Mouse (Mus musculus) spleen, postnatal 4 days (tissue): ENCODE results near the gene Tll2.

Source experiments
- DNase-seq, 2 experiments: peaks; one replicate each; pipeline ENCODE4 v3.0.0; 2022; ENCODE audit warnings: low spot score in 2 of 2

Gene Tll2

DNA sequence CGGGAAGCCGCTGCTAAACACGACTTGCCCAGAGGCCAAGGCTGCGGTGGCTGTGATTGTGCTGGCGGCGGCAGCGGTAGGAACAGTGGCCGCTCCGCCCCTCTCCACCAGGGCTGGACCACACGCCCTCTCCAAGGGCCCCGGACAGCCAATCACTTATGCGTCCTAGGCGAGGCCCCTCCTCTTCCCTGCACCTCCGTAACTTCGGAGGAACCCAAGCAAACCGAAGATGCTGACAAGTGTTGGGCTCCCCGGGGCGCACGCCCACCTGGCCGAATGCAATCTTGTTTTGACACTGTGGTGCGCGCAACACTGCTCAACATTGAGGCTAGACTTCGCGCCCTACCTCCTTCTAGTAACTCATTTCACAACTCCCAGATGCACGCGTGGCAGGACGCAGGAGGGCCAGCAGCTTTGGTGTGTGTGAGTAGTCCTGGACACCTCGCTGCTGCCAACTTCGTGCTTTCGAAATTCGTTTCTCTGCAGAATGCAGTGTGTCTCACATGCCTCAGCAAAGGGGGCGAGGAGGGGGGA is at the start of gene Tll2:
Tll2 (minus strand) TSS at position 25 of the 534 bp plus-strand sequence.
- DNase-seq, result peak; percentile 32 to 70

DNA sequence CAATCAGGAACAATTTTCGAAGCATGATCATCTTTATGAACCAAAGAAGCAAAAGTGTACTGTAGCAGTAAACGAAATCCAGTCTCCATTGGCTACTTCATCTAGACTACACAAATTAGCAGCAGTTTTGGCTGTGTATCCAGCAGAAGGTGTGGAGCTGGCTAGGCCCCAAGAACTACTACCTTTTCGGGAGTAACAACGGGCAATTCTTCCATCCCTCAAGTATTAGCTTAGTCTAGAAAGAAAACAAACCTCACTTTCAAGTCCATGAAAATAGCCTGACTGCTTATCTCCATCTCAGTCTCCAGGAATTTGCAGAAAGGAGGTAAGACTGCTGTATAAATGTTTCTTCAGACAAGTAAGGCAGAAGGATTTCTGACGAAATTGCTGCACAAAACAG is 47.9 kb upstream of the Tll2 start:
- DNase-seq, result no peak

GRCm38 (mm10) chr19:41248968-41249367 is 42.3 kb upstream of the Tll2 start:
- DNase-seq, result no peak

GRCm38 (mm10) chr19:41248271-41248670 is 41.6 kb upstream of the Tll2 start:
- no peak for DNase-seq

- DNase-seq, result no peak
Observed at GRCm38 (mm10) chr19:41246271-41246670, 39.6 kb upstream of the Tll2 start.

GRCm38 (mm10) chr19:41244581-41244980 is 37.9 kb upstream of the Tll2 start:
- peak; percentile 42 to 79 for DNase-seq

DNA sequence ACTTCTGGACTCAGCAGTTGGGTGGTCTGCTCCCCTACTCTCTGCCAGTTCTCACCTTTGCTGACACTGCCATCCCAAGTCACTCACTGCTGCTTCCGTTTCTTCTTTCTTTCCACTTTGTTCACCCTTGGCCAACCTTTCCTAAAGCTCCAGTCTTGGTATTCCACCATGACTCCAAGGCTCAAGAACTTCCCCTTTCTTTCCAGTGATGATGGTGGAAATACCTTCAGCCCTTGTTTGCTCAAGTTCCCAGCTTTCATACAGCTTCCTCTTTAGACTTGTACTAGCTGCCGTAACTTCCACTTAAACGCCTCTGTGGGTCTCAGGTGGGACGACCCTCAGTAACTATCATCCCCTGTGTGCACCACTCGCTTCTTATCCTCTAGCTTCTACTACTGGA is 35.4 kb upstream of the Tll2 start:
- DNase-seq, result no peak

DNA sequence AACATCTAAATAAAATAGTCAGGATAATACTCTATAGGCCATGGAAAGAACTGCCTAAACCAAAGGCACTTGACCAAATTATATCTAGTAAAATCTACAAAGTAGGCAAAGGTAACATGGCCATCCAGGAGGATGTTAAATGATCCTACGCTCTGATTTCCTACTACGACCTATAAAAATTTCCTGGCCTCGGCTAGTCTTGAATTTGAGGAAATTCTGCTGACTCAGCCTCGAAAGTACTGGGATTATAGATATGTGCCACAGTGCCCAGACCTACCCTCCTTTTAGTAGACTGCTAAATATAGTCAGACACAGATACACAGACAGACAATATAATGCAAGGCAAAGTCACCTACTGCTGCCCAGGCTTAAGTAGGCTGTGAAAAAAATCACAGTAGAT is 27.1 kb upstream of the Tll2 start:
- no peak for DNase-seq

DNA sequence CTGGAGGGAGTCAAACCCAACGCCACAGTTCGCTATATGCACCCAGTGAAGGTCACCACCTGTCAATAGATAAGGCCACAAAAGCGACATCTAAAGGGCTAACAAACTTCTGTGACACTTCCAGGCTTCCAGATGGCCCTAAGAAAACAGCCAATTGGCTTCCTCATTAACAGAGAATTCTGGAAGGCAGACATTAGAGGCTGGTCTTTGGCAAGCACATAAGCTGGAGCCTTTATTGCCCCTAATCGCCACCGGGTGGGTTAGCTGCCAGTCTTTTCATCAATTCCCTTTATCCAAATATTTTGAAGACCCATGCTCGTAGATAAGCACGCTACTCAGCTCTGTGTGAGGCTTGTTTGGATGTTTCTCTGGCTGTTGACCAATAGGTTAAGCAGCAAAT is 1.7 kb upstream of the Tll2 start:
- peak in 1 of 2 experiments; percentile 32 for DNase-seq

- DNase-seq, result no peak
Observed at GRCm38 (mm10) chr19:41206041-41206810, 409 bp downstream of the Tll2 start.

- peak in 1 of 2 experiments; percentile 55 for DNase-seq
Observed at GRCm38 (mm10) chr19:41204159-41205081, 2.2 kb downstream of the Tll2 start.

DNA sequence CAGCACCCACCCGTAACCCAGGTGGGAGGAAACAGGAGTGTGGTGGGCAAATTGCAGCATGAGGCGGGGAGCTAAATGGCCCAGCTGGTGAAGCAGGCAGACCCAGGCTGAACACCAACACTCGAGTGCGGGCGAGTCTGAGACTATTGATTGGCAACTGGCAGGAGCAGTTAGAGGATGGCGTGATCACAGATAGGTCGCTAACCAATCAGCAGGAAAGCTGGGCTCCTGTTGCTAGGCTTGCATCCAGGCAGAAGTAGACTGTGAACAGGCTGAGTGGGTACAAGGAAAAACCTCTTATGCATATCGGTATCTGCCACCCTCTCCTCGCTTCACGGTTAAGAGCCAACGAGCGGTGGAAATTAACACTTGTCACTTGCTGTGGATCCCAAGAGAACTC is 9.0 kb downstream of the Tll2 start:
- DNase-seq, result no peak

- no peak for DNase-seq
Observed at GRCm38 (mm10) chr19:41193379-41193778, 13.3 kb downstream of the Tll2 start.

- no peak for DNase-seq
Observed at GRCm38 (mm10) chr19:41192953-41193352, 13.7 kb downstream of the Tll2 start.

GRCm38 (mm10) chr19:41191724-41192123 is 14.9 kb downstream of the Tll2 start:
- DNase-seq, result no peak

GRCm38 (mm10) chr19:41190876-41191434 is 15.7 kb downstream of the Tll2 start:
- DNase-seq, result no peak

DNA sequence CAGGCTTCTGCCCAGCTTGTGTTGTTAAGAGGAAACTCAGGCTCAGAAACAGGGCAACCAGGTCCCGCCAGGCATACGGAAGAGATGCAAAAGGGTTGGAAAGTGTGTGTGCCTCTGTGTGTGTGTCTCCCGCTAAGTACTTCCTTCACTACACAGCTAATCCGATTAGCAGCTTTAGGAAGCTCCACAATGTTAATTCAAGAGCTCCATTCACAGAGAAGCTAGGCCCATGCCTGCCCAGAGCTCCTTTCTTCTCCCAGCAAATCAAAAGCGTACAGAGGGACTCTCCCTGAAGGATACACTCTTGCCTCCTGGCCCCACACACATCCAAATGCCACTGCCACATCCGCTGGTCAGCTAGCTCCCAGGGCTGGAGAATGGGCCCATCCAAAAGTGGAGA is 29.3 kb downstream of the Tll2 start:
- DNase-seq, result no peak

GRCm38 (mm10) chr19:41176881-41177280 is 29.8 kb downstream of the Tll2 start:
- no peak for DNase-seq

DNA sequence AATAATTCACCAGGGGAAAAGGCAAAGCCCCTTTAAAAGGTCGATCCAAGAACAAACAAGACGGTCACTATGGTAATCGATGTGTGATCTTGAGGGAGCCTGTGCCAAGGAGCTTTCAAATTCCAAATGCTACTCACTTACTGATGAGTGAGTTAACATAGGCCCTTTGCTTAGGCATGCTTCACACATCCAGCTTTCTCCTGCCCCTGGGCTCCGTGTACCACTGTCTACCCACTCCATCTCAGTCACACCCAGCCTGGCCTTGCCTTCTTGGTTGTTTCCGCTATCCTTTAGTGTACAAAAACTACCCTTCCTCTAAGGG is 40.8 kb downstream of the Tll2 start:
- no peak for DNase-seq

- DNase-seq, result no peak
Observed at GRCm38 (mm10) chr19:41165144-41165913, 41.3 kb downstream of the Tll2 start.

DNA sequence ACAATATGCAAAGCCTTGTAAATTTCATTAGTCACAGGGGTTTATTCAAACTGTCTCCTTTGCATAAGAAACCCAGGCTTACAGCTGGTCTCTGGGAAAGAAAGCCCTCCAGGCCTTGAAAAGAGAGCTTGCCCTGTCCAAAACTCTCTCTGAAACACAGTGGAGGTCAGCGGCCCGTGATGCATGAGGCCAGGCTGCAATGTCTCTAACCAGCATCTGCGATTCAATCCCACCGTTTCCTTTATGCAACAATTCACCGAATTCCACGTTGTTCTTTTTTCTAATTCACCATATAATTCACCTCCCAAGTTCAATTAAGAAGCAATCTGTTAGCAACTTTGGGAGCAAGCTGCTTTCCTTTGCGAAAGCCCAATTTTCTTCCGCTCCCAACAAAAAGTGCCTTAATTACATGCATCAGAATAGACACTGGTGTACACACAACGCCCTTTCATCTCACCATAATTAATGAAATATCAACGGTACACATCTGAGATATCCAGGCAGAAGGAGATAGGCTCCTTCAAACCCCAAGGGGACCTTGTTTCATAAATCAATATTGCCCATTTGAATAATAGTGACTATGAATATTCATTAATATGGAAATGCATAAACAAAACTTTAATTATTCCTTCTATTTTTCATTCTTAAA is 42.1 kb downstream of the Tll2 start:
- DNase-seq, result no peak
